Mouse (Mus musculus): ENCODE data around the gene Zfp473. TPM values are rescaled to one million over a fixed set of nuclear protein-coding genes. Genes with fewer than 3 reads are reported as not detected.
"Not testable (repeated sequence)": the region's sequence is repeated elsewhere in the genome, so short reads cannot be mapped to it uniquely, and the experiment has no call there.

The Zfp473 gene
- polyA plus RNA-seq (2011; ENCODE audit: insufficient read depth, insufficient read length, low replicate concordance, missing spikeins) = 0.99 and 2.3 TPM in 2 replicates

GRCm38 (mm10) chr7:44750950-44751349 is at the start of gene Zfp473:
Gene Zfp473 (minus strand): TSS chr7:44751050.
- not testable (repeated sequence) for H3K27ac ChIP-seq (ENCODE audit: control insufficient read depth, insufficient read depth, low read depth, low read length, poor library complexity); H3K4me1 ChIP-seq (ENCODE audit: control insufficient read depth, insufficient read depth, low read length); H3K4me3 ChIP-seq (replicated peaks; ENCODE audit: control insufficient read depth, low read depth, low read length)
- 86% methylated on average over 1 of the region's 1 CpGs for WGBS

GRCm38 (mm10) chr7:44792781-44793180 is 41.9 kb upstream of the Zfp473 start:
- Histone ChIP-seq H3K27ac (ENCODE audit: control insufficient read depth, insufficient read depth, low read depth, low read length, poor library complexity) (no peak overlapping the region), H3K4me3 (replicated peaks; ENCODE audit: control insufficient read depth, low read depth, low read length) (no peak overlapping the region), H3K4me1 (ENCODE audit: control insufficient read depth, insufficient read depth, low read length) (no peaks in the 10 kb centered on the region)
- WGBS = 71% methylated on average over 6 of the region's 6 CpGs
- TF ChIP-seq POLR2A (IDR thresholded peaks at IDR 0.05; ENCODE audit: borderline replicate concordance, control insufficient read depth, low read depth, low read length) = no peak
- no peak for TF ChIP-seq CTCF (IDR thresholded peaks at IDR 0.05; ENCODE audit: control insufficient read depth, insufficient read depth, low read length)

GRCm38 (mm10) chr7:44790066-44790465 is 39.2 kb upstream of the Zfp473 start:
- H3K4me3 ChIP-seq (replicated peaks; ENCODE audit: control insufficient read depth, low read depth, low read length) = no peak overlapping the region
- 73% methylated on average over 4 of the region's 4 CpGs for WGBS
- H3K4me1 ChIP-seq (ENCODE audit: control insufficient read depth, insufficient read depth, low read length) = no peaks in the 10 kb centered on the region
- TF ChIP-seq CTCF (IDR thresholded peaks at IDR 0.05; ENCODE audit: control insufficient read depth, insufficient read depth, low read length) (no peak), POLR2A (IDR thresholded peaks at IDR 0.05; ENCODE audit: borderline replicate concordance, control insufficient read depth, low read depth, low read length) (no peak)
- no peak overlapping the region for H3K27ac ChIP-seq (ENCODE audit: control insufficient read depth, insufficient read depth, low read depth, low read length, poor library complexity)

DNA sequence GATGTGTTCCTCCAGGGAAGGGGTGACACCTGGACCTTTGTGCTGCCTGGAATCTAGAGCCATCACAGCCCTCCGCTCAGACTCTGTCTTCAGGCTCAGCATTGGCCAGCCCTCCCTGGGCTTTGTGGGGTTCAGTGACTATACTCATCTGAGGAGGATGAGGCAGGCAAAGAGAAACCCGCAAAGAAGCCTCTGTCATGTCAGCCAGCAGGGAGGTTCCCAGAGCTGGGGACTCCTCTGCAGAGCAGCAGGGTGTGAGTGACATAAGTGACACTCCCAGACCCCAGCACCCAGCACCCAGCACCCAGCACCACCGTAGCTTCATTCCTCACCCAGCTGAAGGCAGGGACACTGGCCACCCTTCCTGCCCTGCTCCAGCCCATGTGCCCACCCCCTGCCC is 38.7 kb upstream of the Zfp473 start:
- H3K4me1 ChIP-seq (ENCODE audit: control insufficient read depth, insufficient read depth, low read length) = no peaks in the 10 kb centered on the region
- TF ChIP-seq POLR2A (IDR thresholded peaks at IDR 0.05; ENCODE audit: borderline replicate concordance, control insufficient read depth, low read depth, low read length) (no peak), CTCF (IDR thresholded peaks at IDR 0.05; ENCODE audit: control insufficient read depth, insufficient read depth, low read length) (no peak)
- no peak overlapping the region for H3K27ac ChIP-seq (ENCODE audit: control insufficient read depth, insufficient read depth, low read depth, low read length, poor library complexity)
- no peak overlapping the region for H3K4me3 ChIP-seq (replicated peaks; ENCODE audit: control insufficient read depth, low read depth, low read length)
- 79% methylated on average over 3 of the region's 3 CpGs for WGBS

- H3K4me3 ChIP-seq (replicated peaks; ENCODE audit: control insufficient read depth, low read depth, low read length) = no peak overlapping the region
- TF ChIP-seq CTCF (IDR thresholded peaks at IDR 0.05; ENCODE audit: control insufficient read depth, insufficient read depth, low read length) (no peak), POLR2A (IDR thresholded peaks at IDR 0.05; ENCODE audit: borderline replicate concordance, control insufficient read depth, low read depth, low read length) (no peak)
- no peak overlapping the region for H3K27ac ChIP-seq (ENCODE audit: control insufficient read depth, insufficient read depth, low read depth, low read length, poor library complexity)
- 80% methylated on average over 8 of the region's 8 CpGs for WGBS
- no peaks in the 10 kb centered on the region for H3K4me1 ChIP-seq (ENCODE audit: control insufficient read depth, insufficient read depth, low read length)
Measured at GRCm38 (mm10) chr7:44780101-44780500, 29.3 kb upstream of the Zfp473 start.

GRCm38 (mm10) chr7:44776849-44777498 is 26.1 kb upstream of the Zfp473 start:
- H3K27ac ChIP-seq (ENCODE audit: control insufficient read depth, insufficient read depth, low read depth, low read length, poor library complexity) = no peak overlapping the region
- no peak overlapping the region for H3K4me3 ChIP-seq (replicated peaks; ENCODE audit: control insufficient read depth, low read depth, low read length)
- WGBS = 86% methylated on average over 9 of the region's 9 CpGs
- H3K4me1 ChIP-seq (ENCODE audit: control insufficient read depth, insufficient read depth, low read length) = no peaks in the 10 kb centered on the region
- TF ChIP-seq POLR2A (IDR thresholded peaks at IDR 0.05; ENCODE audit: borderline replicate concordance, control insufficient read depth, low read depth, low read length) (no peak), CTCF (IDR thresholded peaks at IDR 0.05; ENCODE audit: control insufficient read depth, insufficient read depth, low read length) (no peak)

DNA sequence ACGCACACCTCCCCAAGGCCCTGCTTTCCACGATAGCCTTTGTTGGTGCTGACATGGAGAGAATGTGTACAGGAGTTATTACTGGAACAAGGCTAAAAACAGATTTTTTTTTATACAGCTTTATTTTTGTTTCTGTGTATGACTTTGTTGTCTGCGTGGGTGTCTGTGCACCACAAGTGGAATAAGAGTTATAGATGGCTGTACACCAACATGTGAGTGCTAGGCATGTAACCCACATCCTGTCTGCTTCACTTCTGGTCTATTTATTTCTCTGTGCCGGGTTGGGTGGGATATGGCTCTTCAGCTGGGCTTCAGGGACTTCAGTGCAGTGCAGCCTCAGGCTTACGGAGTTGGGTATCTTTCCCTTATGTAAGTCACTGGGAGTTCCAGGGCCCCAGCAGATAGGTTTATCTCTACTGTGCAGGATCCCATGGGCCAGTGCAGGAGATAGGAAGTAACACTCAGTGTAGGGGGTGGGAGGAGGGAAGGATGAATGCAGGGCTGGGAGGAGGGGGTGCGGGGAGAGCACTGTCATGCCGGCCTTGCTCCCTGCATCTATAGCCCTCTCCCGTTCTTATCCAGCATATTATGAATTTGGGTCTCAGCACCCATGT is 21.8 kb upstream of the Zfp473 start:
- WGBS = 68% methylated on average over 8 of the region's 8 CpGs
- H3K4me3 ChIP-seq (replicated peaks; ENCODE audit: control insufficient read depth, low read depth, low read length) = no peak overlapping the region
- TF ChIP-seq CTCF (IDR thresholded peaks at IDR 0.05; ENCODE audit: control insufficient read depth, insufficient read depth, low read length) (no peak), POLR2A (IDR thresholded peaks at IDR 0.05; ENCODE audit: borderline replicate concordance, control insufficient read depth, low read depth, low read length) (no peak)
- no peak overlapping the region for H3K27ac ChIP-seq (ENCODE audit: control insufficient read depth, insufficient read depth, low read depth, low read length, poor library complexity)
- H3K4me1 ChIP-seq (ENCODE audit: control insufficient read depth, insufficient read depth, low read length) = no peaks in the 10 kb centered on the region; the same call in 1 of the 2 replicates

DNA sequence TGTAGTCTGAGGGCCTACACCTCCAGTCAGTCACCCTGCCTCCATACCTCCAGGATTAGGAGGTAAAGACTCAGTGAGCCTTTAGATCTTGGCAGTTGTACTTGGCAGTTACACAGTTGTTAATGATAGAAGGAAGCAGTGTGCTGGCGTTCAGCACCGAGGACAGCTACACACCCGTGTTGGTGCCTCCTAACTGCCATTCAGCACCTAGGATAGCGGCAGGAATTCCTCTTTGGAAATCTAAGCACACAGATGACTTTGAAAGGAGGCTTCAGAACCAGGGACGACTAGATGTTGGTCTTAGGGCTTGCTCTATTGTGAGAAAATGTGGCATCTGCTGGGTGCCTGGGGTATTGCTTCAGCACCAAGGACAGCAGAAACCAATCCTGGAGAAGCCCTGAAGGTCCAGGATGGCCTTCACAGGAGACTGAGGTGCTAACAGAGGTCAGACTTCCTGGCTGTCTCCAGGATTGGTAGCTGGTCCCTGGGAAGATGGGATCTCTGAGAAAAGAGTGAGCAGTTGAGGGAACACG is 19.3 kb upstream of the Zfp473 start:
- 58% methylated on average over 6 of the region's 6 CpGs for WGBS
- H3K27ac ChIP-seq (ENCODE audit: control insufficient read depth, insufficient read depth, low read depth, low read length, poor library complexity) = no peak overlapping the region
- no peaks in the 10 kb centered on the region; the same call in 1 of the 2 replicates for H3K4me1 ChIP-seq (ENCODE audit: control insufficient read depth, insufficient read depth, low read length)
- H3K4me3 ChIP-seq (replicated peaks; ENCODE audit: control insufficient read depth, low read depth, low read length) = no peak overlapping the region
- TF ChIP-seq CTCF (IDR thresholded peaks at IDR 0.05; ENCODE audit: control insufficient read depth, insufficient read depth, low read length) (no peak), POLR2A (IDR thresholded peaks at IDR 0.05; ENCODE audit: borderline replicate concordance, control insufficient read depth, low read depth, low read length) (no peak)

Measured in bone marrow, adult 2 months (tissue).